Mouse (Mus musculus): ENCODE data around the gene Cpeb4.

DNA sequence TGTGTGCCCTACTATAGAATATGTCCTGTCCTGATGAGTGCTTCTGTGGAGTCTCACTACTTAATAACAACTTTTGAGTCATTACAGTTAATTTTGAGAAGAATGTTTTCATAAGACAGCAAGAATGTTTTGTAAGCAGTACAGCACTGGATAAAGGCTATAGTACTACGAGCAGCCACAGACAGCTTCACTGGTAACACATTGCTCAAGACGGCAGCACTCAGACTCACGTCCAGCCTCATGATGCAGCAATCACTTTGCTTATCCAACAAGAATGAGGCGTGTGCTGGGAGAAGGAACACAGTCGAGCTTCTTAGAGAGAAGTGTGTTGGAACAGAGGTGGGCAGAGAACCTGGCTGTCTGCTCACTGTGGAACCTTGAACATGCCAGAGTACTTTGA lies 104.1 kb downstream of the Cpeb4 start:
- no peak for TF ChIP-seq CTCF (IDR thresholded peaks at IDR 0.05; ENCODE audit: low read depth, low read length)
- no peak for TF ChIP-seq POLR2A (IDR thresholded peaks at IDR 0.05; ENCODE audit: extremely low read depth, insufficient read depth, low read length)
